ENCODE assay signal across 9 mouse cellular contexts in genomic region chr5:35609381-35609780, GRCm38 (mm10). TPM values are rescaled to one million over a fixed set of nuclear protein-coding genes. Genes with fewer than 3 reads are reported as not detected.
DNase-seq lines count a peak whose midpoint lies in the region; ATAC-seq and TF ChIP-seq lines count a peak whose summit lies in the region.
"Had no signal": no experiment of that assay in that cellular context is flagged by ENCODE, and none has a peak within 500 bp of the region (broad histone marks: within the 10 kb centered on the region; RNA-seq: fewer than 3 reads in every experiment).

No protein-coding gene starts in this region.

- no peak for TF ChIP-seq CTCF in intestine, postnatal 0 days (IDR thresholded peaks at IDR 0.05; ENCODE audit: low read depth)

- H3K27ac ChIP-seq in intestine, postnatal 0 days (ENCODE audit: low read depth, low read length) = no peak overlapping the region; the same call in 1 of the 2 replicates
- H3K27ac ChIP-seq in midbrain, embryonic 13.5 days = 0 out of 2 replicates have a peak overlapping the region, but pooled peaks have one; percentile 10
- H3K27ac ChIP-seq: lung, embryonic 15.5 days had no signal

- H3K4me2 ChIP-seq in intestine, postnatal 0 days (replicated peaks; ENCODE audit: low read depth) = no peak overlapping the region
- H3K4me2 ChIP-seq in midbrain, embryonic 13.5 days (replicated peaks) = no peak overlapping the region; the same call in 1 of the 2 replicates
- H3K4me2 ChIP-seq: lung, embryonic 15.5 days had no signal

- 18% methylated on average over 12 of the region's 12 CpGs for WGBS in intestine, postnatal 0 days
- WGBS in midbrain, embryonic 13.5 days = 3% methylated on average over 12 of the region's 12 CpGs

- H3K4me3 ChIP-seq in intestine, postnatal 0 days (ENCODE audit: low read depth, low read length) = no peak overlapping the region
- no peak overlapping the region for H3K4me3 ChIP-seq in midbrain, embryonic 13.5 days (replicated peaks)
- H3K4me3 ChIP-seq: lung, embryonic 15.5 days had no signal

- H3K36me3 ChIP-seq in intestine, postnatal 0 days (ENCODE audit: control insufficient read depth, insufficient read depth) = peaks cover 43% of the 10 kb centered on the region
- H3K36me3 ChIP-seq in midbrain, embryonic 13.5 days = peaks cover 31% of the 10 kb centered on the region
- H3K36me3 ChIP-seq: lung, embryonic 15.5 days had no signal

- no peak overlapping the region for H3K9ac ChIP-seq in intestine, postnatal 0 days (ENCODE audit: low read depth, low read length)
- 0 out of 2 replicates have a peak overlapping the region, but pooled peaks have one; percentile 11 for H3K9ac ChIP-seq in midbrain, embryonic 13.5 days (replicated peaks)
- H3K9ac ChIP-seq: lung, embryonic 15.5 days had no signal

- H3K27me3 ChIP-seq in intestine, postnatal 0 days (replicated peaks; ENCODE audit: control insufficient read depth, insufficient read depth, low read length) = no peaks in the 10 kb centered on the region
- no peaks in the 10 kb centered on the region for H3K27me3 ChIP-seq in midbrain, embryonic 13.5 days
- H3K27me3 ChIP-seq: lung, embryonic 15.5 days had no signal

- H3K9me3 ChIP-seq in intestine, postnatal 0 days (ENCODE audit: control insufficient read depth) = no peaks in the 10 kb centered on the region
- H3K9me3 ChIP-seq in midbrain, embryonic 13.5 days = no peaks in the 10 kb centered on the region
- H3K9me3 ChIP-seq: lung, embryonic 15.5 days had no signal

- DNase-seq in B cell, adult 2 months = peak; percentile 13 to 15
- DNase-seq in R1 (ENCODE audit: low read depth, low spot score) = peak; percentile 93
- DNase-seq in gastrocnemius, postnatal 10 days = peak; percentile 71
- DNase-seq in cerebellum, adult 11 months = no peak
- DNase-seq in frontal cortex, adult 2 months (ENCODE audit: extremely low spot score in 1 of 2, low spot score in 1 of 2) = no peak
- no peak for DNase-seq in right cerebral cortex, adult 18-20 months

- 0 out of 2 replicates have a peak, but pooled peaks cover 2% of the 10 kb centered on the region for H3K4me1 ChIP-seq in intestine, postnatal 0 days (replicated peaks; ENCODE audit: control insufficient read depth, insufficient read depth, low read length)
- peaks cover 20% of the 10 kb centered on the region for H3K4me1 ChIP-seq in midbrain, embryonic 13.5 days (replicated peaks)

- ATAC-seq in intestine, postnatal 0 days = peak; percentile 87
- peak; percentile 73 for ATAC-seq in midbrain, embryonic 13.5 days

RNA-seq across cellular contexts. Expression of gene Acox3, which starts 26.5 kb away (rescaled TPM):
- 10 to 100 TPM; 11.1 to 14.5 TPM for total RNA-seq in gastrocnemius, postnatal 10 days (2021)
- 19.7 and 21.4 TPM in 2 replicates for polyA plus RNA-seq in intestine, postnatal 0 days (2015; fragmentation: Nextera tagmentation; extraction: Ambion mirVana)
- 15.5 and 17.0 TPM in 2 replicates for polyA plus RNA-seq in midbrain, embryonic 13.5 days (2015; fragmentation: Nextera tagmentation; extraction: Ambion mirVana)
- polyA plus RNA-seq in frontal cortex, adult 2 months (2012; rRNA removed) = 28.0 and 29.4 TPM in 2 replicates

RNA-seq across cellular contexts. Expression of gene Trmt44, which starts 34.5 kb away (rescaled TPM):
- total RNA-seq in gastrocnemius, postnatal 10 days (2021) = 1 to 10 TPM; 2.0 to 3.9 TPM
- polyA plus RNA-seq in intestine, postnatal 0 days (2015; fragmentation: Nextera tagmentation; extraction: Ambion mirVana) = 3.6 and 4.6 TPM in 2 replicates
- polyA plus RNA-seq in midbrain, embryonic 13.5 days (2015; fragmentation: Nextera tagmentation; extraction: Ambion mirVana) = 7.0 and 7.2 TPM in 2 replicates
- polyA plus RNA-seq in frontal cortex, adult 2 months (2012; rRNA removed) = 5.5 and 6.8 TPM in 2 replicates

Comparison
In these comparisons a context has a peak if more than half of its experiments do, and no peak if none do; other contexts are left out.
1. DNase-seq: peak in B cell, adult 2 months (2 of 2), R1 (single experiment) and gastrocnemius, postnatal 10 days (single experiment); none in cerebellum, adult 11 months (single experiment), frontal cortex, adult 2 months (0 of 2) and right cerebral cortex, adult 18-20 months (single experiment).